Mouse (Mus musculus): ENCODE data around the gene Snx14.

GRCm38 (mm10) chr9:88340819-88341218, 97.9 kb downstream of the Snx14 start:
- TF ChIP-seq CTCF (conservative IDR thresholded peaks at IDR 0.05; ENCODE audit: low read length) (no peak), NANOG (IDR thresholded peaks at IDR 0.05; ENCODE audit: borderline replicate concordance, low read length) (no peak), POU5F1 (IDR thresholded peaks at IDR 0.05; ENCODE audit: borderline replicate concordance, low read length) (no peak)

All from E14TG2a.4 (cell line).